Mouse (Mus musculus): ENCODE measurements around the gene Slc29a3. TPM values are rescaled to one million over a fixed set of nuclear protein-coding genes. Genes with fewer than 3 reads are reported as not detected.

Gene Slc29a3
- polyA plus RNA-seq, 1 experiment from 2014 or later, result 11.8 TPM

- DNase-seq (ENCODE audit: low spot score), result no peak
- Histone ChIP-seq H3K9me3 (no peaks in the 10 kb centered on the region), H3K27ac (no peak overlapping the region), H3K4me1 (replicated peaks) (peaks cover 59% of the 10 kb centered on the region), H3K27me3 (ENCODE audit: insufficient read depth, poor library complexity, severe bottlenecking) (peaks cover 60% of the 10 kb centered on the region), H3K4me3 (no peak overlapping the region), H3K36me3 (no peaks in the 10 kb centered on the region)
- WGBS, result 84% methylated on average over 6 of the region's 6 CpGs
Observed at GRCm38 (mm10) chr10:60790912-60791311, 38.3 kb upstream of the Slc29a3 start.

GRCm38 (mm10) chr10:60787303-60788074 lies 34.9 kb upstream of the Slc29a3 start:
- no peak overlapping the region for H3K4me3 ChIP-seq
- peak overlapping the region; percentile 57 for H3K27ac ChIP-seq
- H3K9me3 ChIP-seq, result no peaks in the 10 kb centered on the region
- DNase-seq (ENCODE audit: low spot score), result no peak
- no peaks in the 10 kb centered on the region for H3K36me3 ChIP-seq
- H3K4me1 ChIP-seq (replicated peaks), result peaks cover 34% of the 10 kb centered on the region
- WGBS, result 73% methylated on average over 16 of the region's 16 CpGs
- peaks cover 39% of the 10 kb centered on the region for H3K27me3 ChIP-seq (ENCODE audit: insufficient read depth, poor library complexity, severe bottlenecking)

GRCm38 (mm10) chr10:60783608-60784007 lies 31.0 kb upstream of the Slc29a3 start:
- H3K4me1 ChIP-seq (replicated peaks), result peaks cover 34% of the 10 kb centered on the region
- no peak overlapping the region for H3K4me3 ChIP-seq
- 35% methylated on average over 2 of the region's 2 CpGs for WGBS
- no peaks in the 10 kb centered on the region for H3K9me3 ChIP-seq
- no peak overlapping the region; the same call in 1 of the 2 replicates for H3K27ac ChIP-seq
- H3K27me3 ChIP-seq (ENCODE audit: insufficient read depth, poor library complexity, severe bottlenecking), result peaks cover 36% of the 10 kb centered on the region
- no peak for DNase-seq (ENCODE audit: low spot score)
- no peaks in the 10 kb centered on the region for H3K36me3 ChIP-seq

- H3K36me3 ChIP-seq, result peaks cover 4% of the 10 kb centered on the region; the same call in 1 of the 2 replicates
- DNase-seq (ENCODE audit: low spot score), result peak; percentile 83
- H3K4me1 ChIP-seq (replicated peaks), result peaks cover 15% of the 10 kb centered on the region
- no peak overlapping the region for H3K4me3 ChIP-seq
- peaks cover 35% of the 10 kb centered on the region for H3K27me3 ChIP-seq (ENCODE audit: insufficient read depth, poor library complexity, severe bottlenecking)
- H3K27ac ChIP-seq, result no peak overlapping the region
- no peaks in the 10 kb centered on the region for H3K9me3 ChIP-seq
- WGBS, result 10% methylated on average over 9 of the region's 9 CpGs
Observed at GRCm38 (mm10) chr10:60779628-60780027, 27.0 kb upstream of the Slc29a3 start.

- Histone ChIP-seq H3K4me1 (replicated peaks) (peaks cover 10% of the 10 kb centered on the region), H3K4me3 (no peak overlapping the region), H3K27ac (no peak overlapping the region), H3K36me3 (peaks cover 10% of the 10 kb centered on the region), H3K27me3 (ENCODE audit: insufficient read depth, poor library complexity, severe bottlenecking) (peaks cover 35% of the 10 kb centered on the region), H3K9me3 (no peaks in the 10 kb centered on the region)
- DNase-seq (ENCODE audit: low spot score), result peak; percentile 57
- 75% methylated on average over 12 of the region's 12 CpGs for WGBS
Observed at GRCm38 (mm10) chr10:60778542-60778941, 25.9 kb upstream of the Slc29a3 start.

- DNase-seq (ENCODE audit: low spot score), result no peak
- Histone ChIP-seq H3K36me3 (peaks cover 19% of the 10 kb centered on the region), H3K27me3 (ENCODE audit: insufficient read depth, poor library complexity, severe bottlenecking) (peaks cover 17% of the 10 kb centered on the region), H3K4me3 (no peak overlapping the region), H3K4me1 (replicated peaks) (peaks cover 7% of the 10 kb centered on the region), H3K9me3 (no peaks in the 10 kb centered on the region), H3K27ac (no peak overlapping the region)
- 82% methylated on average over 6 of the region's 6 CpGs for whole genome bisulfite sequencing
Observed at GRCm38 (mm10) chr10:60775473-60775872, 22.9 kb upstream of the Slc29a3 start.

DNA sequence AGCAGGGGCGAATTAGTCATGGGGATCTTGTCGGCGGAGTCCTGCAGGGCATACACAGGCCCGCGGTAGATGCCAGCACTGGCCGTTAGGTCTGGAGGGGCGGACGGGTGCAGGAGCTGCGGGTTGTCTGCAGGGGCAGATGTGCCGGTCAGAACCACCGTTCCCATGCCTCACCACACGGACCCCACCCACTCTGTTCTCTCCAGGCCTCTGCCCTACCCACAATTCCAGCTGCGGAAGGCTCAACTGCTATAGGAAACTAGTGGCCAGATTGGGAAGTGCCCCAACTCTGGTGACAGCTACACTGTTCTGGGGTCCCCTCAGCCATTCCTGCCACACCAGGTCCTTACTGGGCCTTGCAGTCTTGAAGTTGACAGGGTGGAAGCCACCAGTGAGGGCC lies 22.0 kb upstream of the Slc29a3 start:
- no peak for DNase-seq (ENCODE audit: low spot score)
- H3K4me3 ChIP-seq, result no peak overlapping the region
- H3K9me3 ChIP-seq, result no peaks in the 10 kb centered on the region
- H3K27ac ChIP-seq, result no peak overlapping the region
- peaks cover 19% of the 10 kb centered on the region for H3K36me3 ChIP-seq
- WGBS, result 94% methylated on average over 13 of the region's 13 CpGs
- H3K27me3 ChIP-seq (ENCODE audit: insufficient read depth, poor library complexity, severe bottlenecking), result peaks cover 10% of the 10 kb centered on the region
- H3K4me1 ChIP-seq (replicated peaks), result no peaks in the 10 kb centered on the region; the same call in 1 of the 2 replicates

GRCm38 (mm10) chr10:60770855-60771254 lies 18.3 kb upstream of the Slc29a3 start:
- no peak for DNase-seq (ENCODE audit: low spot score)
- no peak overlapping the region for H3K27ac ChIP-seq
- H3K9me3 ChIP-seq, result no peaks in the 10 kb centered on the region
- no peak overlapping the region for H3K4me3 ChIP-seq
- H3K36me3 ChIP-seq, result peaks cover 18% of the 10 kb centered on the region
- no peaks in the 10 kb centered on the region for H3K27me3 ChIP-seq (ENCODE audit: insufficient read depth, poor library complexity, severe bottlenecking)
- WGBS, result 68% methylated on average over 4 of the region's 4 CpGs
- no peaks in the 10 kb centered on the region; the same call in 1 of the 2 replicates for H3K4me1 ChIP-seq (replicated peaks)

DNA sequence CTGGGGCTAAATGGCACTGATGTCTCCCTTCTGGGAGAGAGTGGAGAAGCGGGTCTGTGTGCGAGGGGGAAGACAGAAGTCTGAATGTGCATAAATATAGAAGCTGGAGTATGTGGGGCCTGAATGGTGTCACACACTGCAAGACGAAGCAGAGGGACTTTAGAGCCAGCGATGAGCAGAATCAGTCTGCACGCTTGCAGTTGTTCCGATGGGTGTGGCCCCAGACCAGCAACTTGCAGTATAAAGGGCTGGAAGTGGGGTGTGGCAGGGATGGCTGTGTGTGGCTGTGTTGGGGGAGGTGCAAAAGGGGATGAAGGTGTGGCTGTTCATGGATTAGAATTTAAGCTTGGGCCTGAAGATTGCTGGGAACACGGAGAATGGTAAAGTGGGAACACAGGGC lies 16.0 kb upstream of the Slc29a3 start:
- no peak for DNase-seq (ENCODE audit: low spot score)
- 89% methylated on average over 7 of the region's 7 CpGs for WGBS
- Histone ChIP-seq H3K27me3 (ENCODE audit: insufficient read depth, poor library complexity, severe bottlenecking) (no peaks in the 10 kb centered on the region), H3K4me3 (no peak overlapping the region), H3K36me3 (peaks cover 12% of the 10 kb centered on the region; the same call in 1 of the 2 replicates), H3K4me1 (replicated peaks) (no peaks in the 10 kb centered on the region; the same call in 1 of the 2 replicates), H3K9me3 (no peaks in the 10 kb centered on the region), H3K27ac (no peak overlapping the region)

- no peaks in the 10 kb centered on the region for H3K9me3 ChIP-seq
- WGBS, result 88% methylated on average over 7 of the region's 7 CpGs
- H3K36me3 ChIP-seq, result peaks cover 10% of the 10 kb centered on the region; the same call in 1 of the 2 replicates
- H3K27me3 ChIP-seq (ENCODE audit: insufficient read depth, poor library complexity, severe bottlenecking), result no peaks in the 10 kb centered on the region
- H3K4me1 ChIP-seq (replicated peaks), result no peaks in the 10 kb centered on the region; the same call in 1 of the 2 replicates
- H3K4me3 ChIP-seq, result no peak overlapping the region
- no peak overlapping the region for H3K27ac ChIP-seq
- no peak for DNase-seq (ENCODE audit: low spot score)
Observed at GRCm38 (mm10) chr10:60767400-60767799, 14.8 kb upstream of the Slc29a3 start.

DNA sequence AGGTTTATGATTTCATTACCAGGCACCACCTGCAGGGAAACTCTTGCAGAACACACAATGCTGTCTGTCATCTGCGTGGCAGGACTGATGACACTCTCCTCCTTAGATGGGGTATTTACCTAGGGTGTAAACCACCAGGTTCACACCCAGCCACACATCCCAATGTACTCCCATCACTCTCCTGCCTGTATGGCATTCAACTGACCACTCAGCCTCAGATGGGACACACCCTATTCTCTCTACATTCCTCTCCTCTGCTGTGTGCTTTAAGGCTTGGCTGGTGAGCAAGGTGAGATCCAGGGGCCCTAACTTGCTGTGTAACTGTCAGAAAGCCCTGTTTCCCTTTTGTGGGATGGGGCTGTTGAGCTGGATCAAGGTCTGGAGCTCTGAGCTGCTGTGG lies 9.5 kb upstream of the Slc29a3 start:
- H3K27me3 ChIP-seq (ENCODE audit: insufficient read depth, poor library complexity, severe bottlenecking), result no peaks in the 10 kb centered on the region
- no peak overlapping the region for H3K4me3 ChIP-seq
- no peak for DNase-seq (ENCODE audit: low spot score)
- no peaks in the 10 kb centered on the region for H3K9me3 ChIP-seq
- WGBS, result 84% methylated on average over 1 of the region's 1 CpGs
- no peaks in the 10 kb centered on the region for H3K4me1 ChIP-seq (replicated peaks)
- 0 out of 2 replicates have a peak, but pooled peaks cover 3% of the 10 kb centered on the region for H3K36me3 ChIP-seq
- no peak overlapping the region for H3K27ac ChIP-seq

DNA sequence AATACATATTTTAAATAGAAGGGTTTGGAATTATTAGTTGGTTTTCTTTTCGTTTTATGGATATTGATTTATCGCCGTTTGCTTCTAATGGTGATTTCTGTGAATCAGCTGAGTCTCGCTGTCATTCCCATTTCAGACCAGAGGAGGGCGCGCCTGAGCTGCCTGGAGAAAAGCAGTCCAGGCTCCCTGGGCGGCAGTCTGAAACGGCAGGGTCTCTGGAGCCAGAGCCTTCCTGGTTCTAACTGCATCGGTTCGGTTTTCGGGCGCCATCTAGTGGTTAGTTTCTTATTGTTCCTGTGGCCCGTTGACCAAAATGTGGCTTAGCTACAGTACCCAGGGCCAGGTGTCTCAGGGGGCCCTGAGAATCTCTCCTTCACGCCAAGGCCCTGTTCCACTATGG lies 7.8 kb upstream of the Slc29a3 start:
- H3K27ac ChIP-seq, result no peak overlapping the region
- no peaks in the 10 kb centered on the region for H3K27me3 ChIP-seq (ENCODE audit: insufficient read depth, poor library complexity, severe bottlenecking)
- H3K9me3 ChIP-seq, result no peaks in the 10 kb centered on the region
- 7% methylated on average over 14 of the region's 14 CpGs for WGBS
- H3K4me1 ChIP-seq (replicated peaks), result no peaks in the 10 kb centered on the region
- H3K36me3 ChIP-seq, result no peaks in the 10 kb centered on the region
- no peak overlapping the region for H3K4me3 ChIP-seq
- DNase-seq (ENCODE audit: low spot score), result peak; percentile 91

DNA sequence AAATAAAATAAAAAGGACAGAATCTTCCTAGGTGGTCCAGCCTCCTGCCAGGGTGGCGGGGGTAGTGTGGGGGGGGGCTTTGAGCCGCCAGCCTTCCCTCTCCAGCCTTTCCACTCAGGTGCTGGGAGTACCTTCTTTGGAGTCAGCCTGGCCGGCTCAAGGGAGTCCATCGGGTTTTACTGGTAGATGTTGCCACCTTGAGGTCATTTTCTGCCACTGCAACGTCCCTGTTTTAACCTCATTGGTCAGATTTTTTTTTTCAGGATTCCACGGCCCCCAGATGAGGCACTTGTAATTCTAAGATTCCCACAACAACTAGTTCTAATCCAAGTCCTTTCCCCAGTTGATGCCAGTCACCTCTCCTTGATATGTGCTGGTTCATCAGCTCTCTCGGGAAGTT lies 4.4 kb upstream of the Slc29a3 start:
- Histone ChIP-seq H3K27me3 (ENCODE audit: insufficient read depth, poor library complexity, severe bottlenecking) (no peaks in the 10 kb centered on the region), H3K9me3 (no peaks in the 10 kb centered on the region; the same call in 1 of the 2 replicates), H3K4me3 (no peak overlapping the region), H3K27ac (no peak overlapping the region), H3K36me3 (no peaks in the 10 kb centered on the region), H3K4me1 (replicated peaks) (peaks cover 12% of the 10 kb centered on the region)
- DNase-seq (ENCODE audit: low spot score), result peak; percentile 65
- WGBS, result 12% methylated on average over 7 of the region's 7 CpGs

Measured in hindbrain, embryonic 10.5 days (tissue).